Mouse (Mus musculus): ENCODE results near the gene Ets1.

Gene Ets1

GRCm38 (mm10) chr9:32695492-32696190, 59.6 kb downstream of the Ets1 start:
- DNase-seq = peak; percentile 97

DNA sequence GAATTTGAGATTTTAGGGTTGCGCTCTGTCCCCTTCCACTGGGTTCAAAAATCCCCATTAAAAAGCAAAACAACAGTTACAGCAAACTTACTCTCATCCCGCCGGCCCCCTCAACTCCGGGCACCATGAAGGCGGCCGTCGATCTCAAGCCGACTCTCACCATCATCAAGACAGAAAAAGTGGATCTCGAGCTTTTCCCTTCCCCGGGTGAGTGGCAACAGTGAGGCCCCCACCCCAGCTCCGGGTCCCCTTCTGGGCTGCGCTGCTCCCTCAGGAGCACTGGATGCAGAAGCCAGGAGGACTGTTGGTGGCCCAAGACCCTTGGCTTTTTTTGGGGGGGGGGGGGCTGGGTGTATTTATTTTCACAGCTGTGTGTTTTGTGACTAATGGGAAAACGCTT, 60.2 kb downstream of the Ets1 start:
- DNase-seq = no peak

- peak; percentile 69 to 77 for DNase-seq
These were observed 60.7 kb downstream of the Ets1 start for GRCm38 (mm10) chr9:32696717-32697116.

- DNase-seq = no peak
These were observed 61.5 kb downstream of the Ets1 start for GRCm38 (mm10) chr9:32697291-32698110.

- DNase-seq = no peak
These were observed 62.7 kb downstream of the Ets1 start for GRCm38 (mm10) chr9:32698766-32699165.

- no peak for DNase-seq
These were observed 63.4 kb downstream of the Ets1 start for GRCm38 (mm10) chr9:32699391-32699841.

GRCm38 (mm10) chr9:32700091-32700905, 64.3 kb downstream of the Ets1 start:
- no peak for DNase-seq

GRCm38 (mm10) chr9:32701126-32701997, 65.3 kb downstream of the Ets1 start:
- no peak for DNase-seq

GRCm38 (mm10) chr9:32701998-32702305, 65.9 kb downstream of the Ets1 start:
- no peak for DNase-seq

GRCm38 (mm10) chr9:32702836-32703395, 66.9 kb downstream of the Ets1 start:
- no peak for DNase-seq

DNA sequence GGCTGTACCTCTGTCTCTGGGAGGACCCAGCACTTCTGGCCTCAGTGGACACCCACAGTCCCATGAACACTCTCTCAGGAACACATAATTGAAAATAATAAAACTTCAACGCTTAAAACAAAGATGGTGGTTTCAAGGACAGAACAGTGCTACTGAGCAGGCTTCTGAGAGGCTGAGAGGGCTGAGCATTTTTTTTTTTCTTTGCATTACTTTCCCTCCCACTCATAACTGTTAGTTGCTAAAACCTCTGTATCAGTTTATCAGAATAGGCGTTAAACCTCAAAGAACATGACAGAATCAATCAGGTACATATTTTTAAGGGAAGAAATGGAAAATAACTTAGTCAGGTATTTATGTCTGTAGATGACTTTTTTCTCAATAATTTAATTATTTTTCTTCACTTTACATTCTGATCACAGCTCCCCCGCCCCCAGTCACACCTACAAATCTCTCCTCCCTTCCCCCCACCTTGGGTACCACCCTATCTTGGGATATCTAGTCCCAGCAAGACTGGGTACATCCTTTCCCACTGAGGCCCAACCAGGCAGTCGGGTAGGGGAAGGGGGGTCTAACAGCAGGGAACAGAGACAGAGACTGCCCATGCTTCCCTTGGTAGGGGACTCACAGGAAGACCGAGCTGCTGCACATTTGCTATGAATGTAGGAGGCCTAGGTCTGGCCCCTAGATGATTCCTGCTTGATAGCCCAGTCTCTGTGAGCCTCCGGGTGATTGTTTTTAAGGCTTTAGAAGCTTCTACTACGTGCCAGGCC, 68.1 kb downstream of the Ets1 start:
- no peak for DNase-seq

GRCm38 (mm10) chr9:32705827-32706478, 69.9 kb downstream of the Ets1 start:
- peak in 1 of 2 experiments; percentile 47 for DNase-seq

DNA sequence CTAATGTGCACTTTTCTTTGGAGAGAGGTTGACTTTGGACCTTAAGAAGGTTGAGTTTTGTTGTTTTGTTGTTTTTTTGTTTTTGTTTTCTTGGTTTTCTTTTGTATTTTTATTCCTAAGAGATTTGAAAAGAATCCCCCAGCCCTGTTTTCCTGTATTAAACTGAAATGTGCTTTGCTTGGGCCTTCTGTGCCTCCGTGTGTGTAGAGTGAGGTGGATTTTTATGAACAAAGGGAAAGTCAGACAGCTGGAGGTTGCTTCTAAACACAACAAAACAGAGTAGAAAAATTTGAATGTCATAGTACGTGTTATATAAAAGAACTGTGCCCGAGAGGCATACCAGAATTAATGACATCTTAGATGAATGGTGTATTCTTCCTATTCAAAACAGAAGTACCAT, 71.4 kb downstream of the Ets1 start:
- DNase-seq = no peak

DNA sequence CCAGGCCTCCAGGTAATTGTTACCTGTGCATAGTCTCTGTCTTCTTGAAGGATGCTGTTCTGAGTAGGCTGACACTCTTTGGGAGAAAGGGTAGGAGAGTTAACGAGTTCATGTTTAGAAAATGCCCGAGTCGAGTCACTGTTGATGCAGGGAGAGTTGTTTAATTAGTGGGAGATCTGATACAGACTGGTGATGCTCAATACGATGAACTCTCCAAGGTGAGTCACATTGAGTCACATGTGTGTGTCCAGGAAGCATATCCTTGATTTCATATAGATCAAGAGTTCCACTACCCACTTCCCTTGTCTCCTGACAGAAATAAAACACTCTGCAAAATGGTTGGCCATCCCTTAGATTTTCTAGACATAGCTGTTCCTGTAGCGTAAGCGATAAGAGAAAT, 72.5 kb downstream of the Ets1 start:
- no peak for DNase-seq

GRCm38 (mm10) chr9:32709359-32709758, 73.3 kb downstream of the Ets1 start:
- peak; percentile 77 to 80 for DNase-seq

GRCm38 (mm10) chr9:32709764-32710734, 74.0 kb downstream of the Ets1 start:
- no peak for DNase-seq

DNA sequence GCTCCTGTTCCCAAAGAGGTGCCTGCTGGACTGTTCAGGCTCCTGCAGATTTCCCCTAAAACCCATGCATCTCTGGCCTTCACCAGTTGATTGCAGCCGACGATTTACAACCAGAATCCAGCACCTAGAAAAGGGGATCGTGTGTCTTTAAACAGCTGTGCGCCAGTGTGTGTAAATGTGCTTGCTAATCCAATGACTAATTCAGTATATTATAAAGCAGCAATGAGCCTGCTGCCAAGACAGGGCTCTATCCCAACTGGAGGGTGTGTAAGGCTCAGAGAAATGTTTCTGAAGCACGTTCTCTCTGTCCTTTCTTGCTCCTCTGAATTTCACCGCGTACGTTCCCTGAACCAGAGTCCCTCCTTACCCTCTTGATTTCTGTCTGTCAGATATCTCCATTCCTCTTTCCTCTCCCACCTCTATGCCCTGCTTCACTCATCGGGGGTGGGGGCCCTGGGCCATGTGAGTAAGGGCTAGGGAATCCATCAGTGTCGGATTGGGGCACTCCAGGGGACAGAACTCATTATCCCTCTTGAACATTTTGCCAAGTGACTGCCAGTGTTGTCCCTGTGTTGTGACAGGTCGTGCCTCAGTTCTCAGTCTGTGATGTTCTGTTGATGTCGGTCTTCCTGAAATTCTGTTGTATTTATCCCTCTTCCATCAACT, 75.1 kb downstream of the Ets1 start:
- no peak for DNase-seq

DNA sequence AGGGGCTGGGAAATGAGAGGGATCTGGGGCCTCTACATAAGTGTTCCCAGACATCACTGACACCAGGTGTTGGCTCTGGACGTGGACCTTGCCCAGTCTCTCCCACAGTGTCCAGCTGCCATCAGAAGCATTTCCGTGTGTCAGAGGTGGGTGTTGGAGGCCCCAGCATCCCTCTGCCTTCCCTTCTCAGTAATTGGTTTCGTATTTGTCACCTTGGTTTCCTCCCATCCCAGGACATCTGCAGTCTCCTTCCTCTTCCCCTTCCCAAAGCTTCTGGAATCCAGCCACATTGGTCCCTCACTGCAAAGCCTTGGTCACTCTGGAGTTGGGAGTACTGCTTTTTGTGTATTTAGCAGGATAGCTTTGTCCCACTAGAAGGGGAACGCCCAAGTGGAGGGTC, 75.7 kb downstream of the Ets1 start:
- no peak for DNase-seq

- DNase-seq = no peak
These were observed 76.4 kb downstream of the Ets1 start for GRCm38 (mm10) chr9:32712383-32712910.

All from lung, adult 18-20 months (tissue).